Mouse (Mus musculus) erythroblast, embryonic 14.5 days (primary cell): Measurements from ENCODE around the gene Usp39. TPM values are rescaled to one million over a fixed set of nuclear protein-coding genes. Genes with fewer than 3 reads are reported as not detected.

ENCODE experiments used
- H3K27me3 ChIP-seq: 2 replicates; pipeline ENCODE4 v1.6.1; 2012; ENCODE audit warnings: inconsistent platforms; ENCODE audit not compliant: control insufficient read depth
- H3K36me3 ChIP-seq: 2 replicates; pipeline ENCODE4 v1.6.1; 2012; ENCODE audit warnings: mild to moderate bottlenecking, inconsistent platforms; ENCODE audit not compliant: control insufficient read depth
- H3K4me1 ChIP-seq: 2 replicates; pipeline ENCODE4 v1.6.1; 2012; ENCODE audit warnings: inconsistent platforms; ENCODE audit not compliant: control insufficient read depth
- H3K4me3 ChIP-seq: replicated peaks from 2 replicates; pipeline ENCODE3; 2012; ENCODE audit warnings: moderate library complexity, mild to moderate bottlenecking, inconsistent platforms
- H3K9me3 ChIP-seq: 2 replicates; pipeline ENCODE4 v1.6.1; 2012; ENCODE audit warnings: low read length, inconsistent platforms, mixed read lengths; ENCODE audit not compliant: control insufficient read depth
- GATA1 ChIP-seq: IDR thresholded peaks from 2 replicates; pipeline ENCODE4 v1.6.1; 2012; ENCODE audit warnings: low read length, inconsistent platforms, mixed read lengths
- TAL1 ChIP-seq: IDR thresholded peaks from 3 replicates; pipeline ENCODE4 v1.6.1; 2012; ENCODE audit warnings: low read length, inconsistent platforms, mixed read lengths
- polyA plus RNA-seq: library from polyadenylated mRNA; stranded (reverse); fragments of >175 nt; gene quantifications from 2 replicates; pipeline ENCODE4 v1.2.3, GENCODE M21; 2012

Usp39 gene
- polyA plus RNA-seq, result 2.5 and 3.5 TPM in 2 replicates

- no peaks in the 10 kb centered on the region for H3K27me3 ChIP-seq
- TF ChIP-seq GATA1, result no peak
- no peak for TF ChIP-seq TAL1
- peak within 1 kb of the TSS; percentile 96 for H3K4me3 ChIP-seq
- peaks cover 78% of the 10 kb centered on the region for H3K4me1 ChIP-seq
- H3K36me3 ChIP-seq, result peaks cover 54% of the 10 kb centered on the region
- H3K9me3 ChIP-seq, result no peaks in the 10 kb centered on the region
These were observed at the start of gene Usp39 for GRCm38 (mm10) chr6:72345074-72345567. Gene Usp39, minus strand, starts transcription at chr6:72345184.

- H3K4me1 ChIP-seq, result peaks cover 62% of the 10 kb centered on the region
- peak overlapping the region; percentile 82 for H3K4me3 ChIP-seq
- TF ChIP-seq TAL1 (no peak), GATA1 (no peak)
- no peaks in the 10 kb centered on the region for H3K9me3 ChIP-seq
- peaks cover 65% of the 10 kb centered on the region for H3K36me3 ChIP-seq
- no peaks in the 10 kb centered on the region for H3K27me3 ChIP-seq
These were observed 47.4 kb upstream of the Usp39 start for GRCm38 (mm10) chr6:72392341-72392740.

DNA sequence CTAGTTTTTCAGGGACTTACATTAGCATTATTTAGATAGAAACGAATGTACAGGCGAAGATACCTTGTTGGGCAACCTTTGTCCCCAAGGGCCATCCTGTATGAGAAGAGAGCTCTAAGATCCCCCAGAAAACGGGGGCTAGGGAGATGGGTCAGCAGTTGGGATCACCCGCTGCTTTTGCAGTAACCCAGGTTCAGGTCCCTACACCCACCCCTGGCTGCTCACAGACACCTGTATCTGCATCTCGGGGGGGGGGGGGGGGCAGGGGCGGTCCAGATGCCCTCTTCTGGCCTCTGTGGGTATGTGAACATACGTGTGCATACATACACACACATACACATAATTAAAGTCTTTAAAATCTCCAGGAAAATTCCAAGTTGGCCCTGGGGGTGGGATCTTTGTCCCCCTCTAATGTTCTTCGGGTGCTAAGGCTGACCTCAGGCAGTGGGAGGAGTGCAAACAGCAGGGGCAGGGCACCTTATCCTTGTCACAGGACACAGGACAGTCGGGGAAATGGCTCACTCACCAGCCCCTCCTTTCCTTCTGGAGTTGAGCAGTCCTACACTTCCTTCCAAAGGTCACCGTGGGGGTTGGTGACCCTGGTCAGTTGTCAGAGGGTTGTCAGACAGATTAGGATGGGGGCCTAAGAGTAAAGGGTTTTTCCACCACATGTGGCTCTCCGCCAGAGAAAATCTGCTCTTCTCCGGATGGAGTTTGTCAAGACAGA is 46.0 kb upstream of the Usp39 start:
- TF ChIP-seq GATA1 (no peak), TAL1 (no peak)
- H3K36me3 ChIP-seq, result peaks cover 76% of the 10 kb centered on the region
- H3K4me1 ChIP-seq, result peaks cover 71% of the 10 kb centered on the region
- peak overlapping the region; percentile 82 for H3K4me3 ChIP-seq
- H3K27me3 ChIP-seq, result no peaks in the 10 kb centered on the region
- no peaks in the 10 kb centered on the region for H3K9me3 ChIP-seq

DNA sequence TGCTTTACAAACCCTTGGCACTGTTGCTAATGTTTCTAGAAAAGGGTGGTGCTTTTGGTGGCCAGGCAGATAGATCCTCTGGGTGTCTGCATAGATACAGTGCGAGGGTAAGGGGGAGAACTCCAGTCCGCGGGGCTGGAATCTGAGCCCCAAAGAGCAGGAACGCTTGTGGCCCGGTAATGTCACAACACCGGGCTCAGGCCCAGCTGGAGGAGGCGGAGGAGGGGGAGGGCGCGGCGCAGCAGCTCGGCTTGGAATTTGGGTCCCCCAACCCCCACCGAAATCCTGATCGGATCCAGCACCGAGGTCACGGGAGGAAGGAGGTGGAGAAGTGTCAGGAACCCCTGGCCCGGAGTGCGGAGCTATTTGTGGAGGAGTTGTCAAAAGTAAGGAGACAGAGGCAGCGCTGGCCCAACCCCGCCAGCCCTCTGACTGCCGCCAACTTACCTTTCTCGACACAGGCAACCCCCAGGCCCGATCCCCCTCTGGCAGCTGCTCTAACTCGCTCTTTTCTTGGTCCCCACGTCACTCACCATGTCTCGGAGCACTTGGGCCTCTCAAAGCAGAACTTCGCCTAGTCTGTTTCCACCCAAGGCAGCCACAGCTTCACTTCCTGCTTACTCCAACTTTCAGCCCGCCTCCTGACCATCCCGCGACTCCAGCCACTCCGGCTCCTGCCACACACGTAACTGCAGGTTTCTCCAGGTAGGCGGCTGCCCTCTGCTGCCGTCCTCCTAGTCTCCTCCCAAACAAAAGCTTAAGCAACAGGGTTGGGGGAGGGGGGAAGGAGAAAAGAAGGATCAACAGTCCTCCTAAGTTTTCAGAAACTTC is 45.2 kb upstream of the Usp39 start, which contains the start of gene Vamp8:
Gene Vamp8, minus strand, starts transcription at position 763 of the 831 bp plus-strand sequence.
- Histone ChIP-seq H3K4me3 (peak within 1 kb of the TSS; percentile 82), H3K36me3 (peaks cover 77% of the 10 kb centered on the region), H3K9me3 (no peaks in the 10 kb centered on the region), H3K4me1 (peaks cover 72% of the 10 kb centered on the region), H3K27me3 (no peaks in the 10 kb centered on the region)
- TF ChIP-seq GATA1 (no peak), TAL1 (no peak)

DNA sequence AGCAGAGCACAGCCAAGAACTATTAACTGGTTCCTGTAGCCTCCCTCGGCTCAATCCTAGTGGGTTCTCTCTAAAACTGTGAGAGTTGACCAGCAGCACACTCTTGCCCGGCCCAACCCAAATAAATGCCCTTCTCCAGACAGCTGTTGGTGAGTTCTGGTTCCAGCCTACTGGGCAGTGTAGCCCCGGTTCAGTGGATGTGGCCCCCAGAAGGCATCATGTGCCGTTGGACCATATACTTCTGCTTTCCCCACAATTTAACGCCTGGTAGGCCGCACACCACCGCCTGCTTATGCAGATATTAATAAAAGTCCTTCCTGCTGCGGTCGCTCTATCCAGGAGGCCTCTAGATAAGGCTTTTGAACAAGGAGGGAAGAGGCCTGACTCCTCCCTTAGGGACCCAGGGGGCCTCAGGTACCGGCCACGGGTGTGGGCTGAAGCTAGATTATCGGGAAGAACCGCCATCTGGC is 44.5 kb upstream of the Usp39 start:
- peak overlapping the region; percentile 82 for H3K4me3 ChIP-seq
- H3K27me3 ChIP-seq, result no peaks in the 10 kb centered on the region
- peak; percentile 82 for TF ChIP-seq TAL1
- TF ChIP-seq GATA1, result peak; percentile 94
- H3K4me1 ChIP-seq, result peaks cover 76% of the 10 kb centered on the region
- H3K36me3 ChIP-seq, result peaks cover 77% of the 10 kb centered on the region
- H3K9me3 ChIP-seq, result no peaks in the 10 kb centered on the region

GRCm38 (mm10) chr6:72388791-72389329 is 43.9 kb upstream of the Usp39 start:
- Histone ChIP-seq H3K36me3 (peaks cover 77% of the 10 kb centered on the region), H3K27me3 (no peaks in the 10 kb centered on the region), H3K4me3 (peak overlapping the region; percentile 82), H3K4me1 (peaks cover 77% of the 10 kb centered on the region), H3K9me3 (no peaks in the 10 kb centered on the region)
- no peak for TF ChIP-seq TAL1
- TF ChIP-seq GATA1, result no peak

GRCm38 (mm10) chr6:72388266-72388665 is 43.3 kb upstream of the Usp39 start:
- TF ChIP-seq GATA1 (no peak), TAL1 (no peak)
- peaks cover 77% of the 10 kb centered on the region for H3K36me3 ChIP-seq
- no peaks in the 10 kb centered on the region for H3K9me3 ChIP-seq
- no peaks in the 10 kb centered on the region for H3K27me3 ChIP-seq
- H3K4me3 ChIP-seq, result peak overlapping the region; percentile 82
- peaks cover 79% of the 10 kb centered on the region for H3K4me1 ChIP-seq

DNA sequence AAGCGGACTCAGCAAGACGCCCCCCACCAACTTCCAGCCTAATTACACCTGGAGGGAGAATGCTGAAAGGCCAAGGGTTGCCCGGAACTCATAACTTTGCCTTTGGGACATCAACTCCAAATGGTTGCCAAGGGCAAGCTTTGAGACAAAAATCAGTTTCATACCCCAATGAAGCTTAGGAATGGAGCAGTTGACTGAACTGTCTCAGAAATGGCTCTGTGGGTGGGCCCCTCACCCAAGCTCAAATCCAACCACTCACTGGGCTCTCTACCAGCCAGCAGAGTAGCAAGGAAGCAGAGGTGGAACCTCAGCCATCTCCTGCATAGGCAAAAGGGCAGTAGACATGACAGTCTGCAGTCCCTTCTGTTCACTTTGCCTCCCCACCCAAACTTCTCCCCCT is 42.8 kb upstream of the Usp39 start:
- Histone ChIP-seq H3K27me3 (no peaks in the 10 kb centered on the region), H3K36me3 (peaks cover 77% of the 10 kb centered on the region), H3K9me3 (no peaks in the 10 kb centered on the region), H3K4me3 (peak overlapping the region; percentile 82), H3K4me1 (peaks cover 79% of the 10 kb centered on the region)
- TF ChIP-seq TAL1 (no peak), GATA1 (no peak)
